8 mouse cellular contexts compared by ENCODE assay signal in genomic region chr13:6471643-6472042, GRCm38 (mm10).
DNase-seq lines count a peak whose midpoint lies in the region; ATAC-seq lines count a peak whose summit lies in the region.

No protein-coding gene starts in this region.

- no peak overlapping the region for H3K4me3 ChIP-seq in heart, embryonic 10.5 days
- H3K4me3 ChIP-seq in forebrain, embryonic 14.5 days (ENCODE audit: low read depth, low read length), result no peak overlapping the region
- H3K4me3 ChIP-seq in hindbrain, embryonic 13.5 days, result no peak overlapping the region

- no peaks in the 10 kb centered on the region for H3K27me3 ChIP-seq in heart, embryonic 10.5 days (ENCODE audit: insufficient read depth, poor library complexity, severe bottlenecking)
- H3K27me3 ChIP-seq in forebrain, embryonic 14.5 days (replicated peaks; ENCODE audit: control insufficient read depth, insufficient read depth, low read length), result no peaks in the 10 kb centered on the region
- no peaks in the 10 kb centered on the region for H3K27me3 ChIP-seq in hindbrain, embryonic 13.5 days

- no peaks in the 10 kb centered on the region for H3K36me3 ChIP-seq in heart, embryonic 10.5 days
- H3K36me3 ChIP-seq in forebrain, embryonic 14.5 days (ENCODE audit: control insufficient read depth, insufficient read depth, low read length), result no peaks in the 10 kb centered on the region
- H3K36me3 ChIP-seq in hindbrain, embryonic 13.5 days, result no peaks in the 10 kb centered on the region

- H3K9ac ChIP-seq in forebrain, embryonic 14.5 days (ENCODE audit: low read length), result no peak overlapping the region
- no peak overlapping the region for H3K9ac ChIP-seq in hindbrain, embryonic 13.5 days

- H3K9me3 ChIP-seq in heart, embryonic 10.5 days, result no peaks in the 10 kb centered on the region
- no peaks in the 10 kb centered on the region for H3K9me3 ChIP-seq in forebrain, embryonic 14.5 days (replicated peaks; ENCODE audit: control insufficient read depth, low read length)
- H3K9me3 ChIP-seq in hindbrain, embryonic 13.5 days, result no peaks in the 10 kb centered on the region

- no peak overlapping the region for H3K27ac ChIP-seq in heart, embryonic 10.5 days
- no peak overlapping the region for H3K27ac ChIP-seq in forebrain, embryonic 14.5 days (ENCODE audit: low read depth, low read length)
- no peak overlapping the region for H3K27ac ChIP-seq in hindbrain, embryonic 13.5 days

- H3K4me1 ChIP-seq in heart, embryonic 10.5 days, result peaks cover 7% of the 10 kb centered on the region; the same call in 1 of the 2 replicates
- peaks cover 29% of the 10 kb centered on the region for H3K4me1 ChIP-seq in forebrain, embryonic 14.5 days (ENCODE audit: control insufficient read depth, insufficient read depth, low read length)
- peaks cover 36% of the 10 kb centered on the region for H3K4me1 ChIP-seq in hindbrain, embryonic 13.5 days (replicated peaks)

- 12% methylated on average over 7 of the region's 7 CpGs for WGBS in heart, embryonic 10.5 days
- 2% methylated on average over 7 of the region's 7 CpGs for WGBS in forebrain, embryonic 14.5 days
- WGBS in hindbrain, embryonic 13.5 days, result 6% methylated on average over 7 of the region's 7 CpGs

- H3K4me2 ChIP-seq in forebrain, embryonic 14.5 days (ENCODE audit: low read length), result no peak overlapping the region
- no peak overlapping the region for H3K4me2 ChIP-seq in hindbrain, embryonic 13.5 days

- peak; percentile 94 for DNase-seq in heart, adult 11 months
- DNase-seq in heart, embryonic 10.5 days (ENCODE audit: low spot score), result no peak
- DNase-seq in c-Kit-positive CD71-positive TER-119-positive erythroid progenitor cells, embryonic 14.5 days (ENCODE audit: low spot score), result peak; percentile 29
- DNase-seq in forebrain, embryonic 14.5 days (ENCODE audit: low spot score), result peak; percentile 95
- DNase-seq in layer of hippocampus, adult 8-10 months (ENCODE audit: low spot score in 2 of 2), result peak; percentile 58 to 75
- peak; percentile 77 for DNase-seq in lung, postnatal 14 days
- peak; percentile 81 for DNase-seq in retina, postnatal 1 day

- peak; percentile 67 for ATAC-seq in forebrain, embryonic 14.5 days
- ATAC-seq in hindbrain, embryonic 13.5 days (ENCODE audit: low FRiP score), result 0 out of 2 replicates have a peak, but pooled peaks have one; percentile 41
